Mouse (Mus musculus) spleen, adult 2 months (tissue): ENCODE measurements around the gene Cdh26.

Experiments
- CTCF ChIP-seq: fragments of 200-500 bp; IDR thresholded peaks from 2 replicates; pipeline ENCODE4 v1.5.1; 2011; ENCODE audit warnings: mild to moderate bottlenecking, inconsistent platforms; ENCODE audit not compliant: insufficient read depth, insufficient read length, insufficient replicate concordance; ENCODE audit errors: extremely low read depth
- POLR2A ChIP-seq: fragments of 200-500 bp; IDR thresholded peaks from 2 replicates; pipeline ENCODE4 v1.6.1; 2011; ENCODE audit warnings: low read depth, low read length, inconsistent platforms

DNA sequence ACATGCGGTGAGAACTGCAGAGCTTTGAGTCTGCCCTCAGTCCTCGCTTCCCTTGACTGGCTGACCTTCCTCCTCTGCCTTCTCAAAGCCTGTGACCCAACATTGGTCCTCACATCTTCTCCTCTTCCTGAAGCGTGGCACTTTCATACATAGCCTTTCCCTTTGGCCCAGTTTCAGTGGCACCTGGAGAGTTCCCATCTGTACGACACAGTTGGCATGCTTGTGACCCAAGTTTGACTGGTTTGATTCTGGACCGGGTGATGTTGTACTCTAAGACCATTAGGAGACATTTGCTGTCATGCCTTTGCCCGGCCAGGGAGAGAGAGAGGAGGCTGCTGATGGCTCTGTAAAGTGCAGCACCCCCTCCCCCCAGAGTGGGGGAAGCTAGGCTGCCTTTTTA is 96.4 kb downstream of the Cdh26 start:
- TF ChIP-seq CTCF (no peak), POLR2A (no peak)
